26 mouse cellular contexts compared by ENCODE assay signal in the genomic region with DNA sequence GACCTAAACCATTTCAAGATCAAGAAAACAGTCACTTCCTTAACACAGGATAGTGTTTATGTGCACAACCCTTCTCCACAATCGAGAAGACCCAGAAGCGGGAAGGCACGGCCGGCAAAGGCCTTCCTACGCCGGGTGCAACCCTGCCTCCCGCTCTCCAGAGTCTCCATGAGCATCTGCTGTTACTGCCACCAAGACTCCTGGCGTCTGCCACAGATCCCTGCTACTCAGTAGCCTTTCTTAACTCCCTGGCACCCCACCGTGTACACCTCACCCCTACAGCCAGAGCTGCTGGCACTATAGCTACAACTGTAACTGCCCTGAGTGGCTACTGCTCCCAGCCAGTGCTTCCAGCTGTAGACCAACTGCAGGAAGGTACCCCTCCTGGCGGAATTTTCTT. TPM values are rescaled to one million over a fixed set of nuclear protein-coding genes. Genes with fewer than 3 reads are reported as not detected.
DNase-seq lines count a peak whose midpoint lies in the region; ATAC-seq and TF ChIP-seq lines count a peak whose summit lies in the region.
"Had no signal": no experiment of that assay in that cellular context is flagged by ENCODE, and none has a peak within 500 bp of the region (broad histone marks: within the 10 kb centered on the region; RNA-seq: fewer than 3 reads in every experiment).

No protein-coding gene starts in this region.

- peak overlapping the region; percentile 47; the same call in 1 of the 2 replicates for H3K27ac ChIP-seq in heart, embryonic 10.5 days
- H3K27ac ChIP-seq in layer of hippocampus, adult 2 months = peak overlapping the region; percentile 94; the same call in 1 of the 2 replicates
- H3K27ac ChIP-seq in neural tube, embryonic 15.5 days (replicated peaks) = peak overlapping the region; percentile 80
- H3K27ac ChIP-seq: kidney, postnatal 0 days; liver, embryonic 14.5 days; neural tube, embryonic 12.5 days had no signal

- no peak for DNase-seq in heart, embryonic 10.5 days (ENCODE audit: low spot score)
- no peak for DNase-seq in heart, postnatal 25 days (ENCODE audit: low spot score)
- DNase-seq in layer of hippocampus, adult 2 months (ENCODE audit: low spot score in 2 of 2) = no peak
- no peak for DNase-seq in layer of hippocampus, adult 11-12 months (ENCODE audit: low spot score)
- no peak for DNase-seq in neural tube, embryonic 10.5 days (ENCODE audit: extremely low spot score, low spot score)
- DNase-seq: adrenal gland, postnatal 25 days; B cell, adult 2 months; cerebellum, adult 11-12 months; cerebellum, postnatal 14 days; heart, postnatal 10 days; kidney, adult 8-10 months; kidney, postnatal 4 days; layer of hippocampus, adult 9-11 months; liver; lung, postnatal 14 days; thymus, postnatal 4 days had no signal

- intact Hi-C loops in heart, postnatal 25 days (cut with DNase I) = no loop called here

- WGBS in heart, embryonic 10.5 days = 86% methylated on average over 10 of the region's 10 CpGs
- 84% methylated on average over 10 of the region's 10 CpGs for WGBS in neural tube, embryonic 15.5 days

- no peak for TF ChIP-seq CTCF in layer of hippocampus, adult 2 months (conservative IDR thresholded peaks at IDR 0.05)

- ATAC-seq in neural tube, embryonic 15.5 days (ENCODE audit: low FRiP score) = no peak
- ATAC-seq: forebrain, embryonic 16.5 days; intestine, embryonic 16.5 days; midbrain, embryonic 16.5 days had no signal

- H3K36me3 ChIP-seq in heart, embryonic 10.5 days = peaks cover 38% of the 10 kb centered on the region
- H3K36me3 ChIP-seq in neural tube, embryonic 15.5 days = peaks cover 8% of the 10 kb centered on the region; the same call in 1 of the 2 replicates
- H3K36me3 ChIP-seq: neural tube, embryonic 12.5 days had no signal

- H3K4me2 ChIP-seq in neural tube, embryonic 15.5 days = no peak overlapping the region
- H3K4me2 ChIP-seq: heart, embryonic 13.5 days; midbrain, embryonic 11.5 days; neural tube, embryonic 12.5 days had no signal

- H3K9me3 ChIP-seq in heart, embryonic 10.5 days = peaks cover 5% of the 10 kb centered on the region
- H3K9me3 ChIP-seq in neural tube, embryonic 15.5 days (replicated peaks) = no peaks in the 10 kb centered on the region
- H3K9me3 ChIP-seq: heart, embryonic 13.5 days; neural tube, embryonic 12.5 days had no signal

- peaks cover 37% of the 10 kb centered on the region for H3K4me1 ChIP-seq in heart, embryonic 10.5 days
- peaks cover 35% of the 10 kb centered on the region for H3K4me1 ChIP-seq in neural tube, embryonic 15.5 days

- H3K9ac ChIP-seq in neural tube, embryonic 15.5 days (replicated peaks) = no peak overlapping the region
- H3K9ac ChIP-seq: heart, embryonic 13.5 days; liver, embryonic 14.5 days; neural tube, embryonic 12.5 days had no signal

- no peaks in the 10 kb centered on the region for H3K27me3 ChIP-seq in heart, embryonic 10.5 days (ENCODE audit: insufficient read depth, poor library complexity, severe bottlenecking)
- H3K27me3 ChIP-seq in neural tube, embryonic 15.5 days (replicated peaks) = no peaks in the 10 kb centered on the region
- H3K27me3 ChIP-seq: heart, embryonic 13.5 days; neural tube, embryonic 12.5 days had no signal

- no peak overlapping the region for H3K4me3 ChIP-seq in heart, embryonic 10.5 days
- H3K4me3 ChIP-seq in layer of hippocampus, adult 2 months = no peak overlapping the region
- H3K4me3 ChIP-seq in neural tube, embryonic 15.5 days (replicated peaks) = no peak overlapping the region
- H3K4me3 ChIP-seq: erythroblast, embryonic 14.5 days; heart, embryonic 13.5 days; neural tube, embryonic 12.5 days had no signal

RNA-seq across cellular contexts. Expression of a gene that starts 51.3 kb away (rescaled TPM):
- 33.0 and 48.0 TPM in 2 replicates for polyA plus RNA-seq in heart, embryonic 10.5 days (2016; fragmentation: Nextera tagmentation; extraction: Ambion mirVana)
- total RNA-seq in heart, postnatal 25 days (2021) = 10 to 100 TPM; 14.8 to 19.8 TPM
- total RNA-seq in layer of hippocampus, adult 2 months (2021) = 10 to 100 TPM; 62.8 to 63.4 TPM
- polyA plus RNA-seq in neural tube, embryonic 15.5 days (2015; fragmentation: Nextera tagmentation; extraction: Ambion mirVana) = 38.8 and 39.3 TPM in 2 replicates
